Mouse (Mus musculus): ENCODE data around the gene Tmem175.

Gene Tmem175

DNA sequence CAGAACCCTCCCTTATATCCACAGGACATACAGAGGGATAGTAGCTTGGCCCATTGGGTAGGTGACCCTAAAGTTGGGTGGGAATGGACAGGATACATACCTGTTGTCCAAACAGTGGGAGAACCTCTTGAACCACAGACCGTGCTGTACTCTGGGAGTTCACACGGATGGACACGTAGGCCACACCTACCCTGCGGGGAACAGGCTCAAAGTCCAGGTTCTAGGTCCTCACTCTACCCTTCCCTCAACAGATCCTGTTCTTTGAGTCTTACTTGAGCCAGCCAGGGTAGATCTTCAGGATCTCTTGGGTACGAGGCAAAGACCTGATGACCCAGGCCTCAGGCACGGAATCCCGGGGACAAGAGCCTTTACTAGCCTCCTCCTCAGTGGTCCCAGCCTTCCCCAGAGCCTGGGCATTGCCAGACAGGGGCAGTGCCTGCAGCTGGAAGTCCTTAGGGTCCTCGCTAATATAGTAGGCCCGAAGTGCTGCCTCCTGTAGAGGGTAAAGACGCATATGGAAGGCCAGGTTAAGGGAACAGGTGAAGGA, 24.9 kb downstream of the Tmem175 start:
- peak; percentile 30 for DNase-seq (ENCODE audit: low spot score)

GRCm38 (mm10) chr5:108655381-108655780, 25.8 kb downstream of the Tmem175 start:
- DNase-seq (ENCODE audit: low spot score): peak; percentile 27

DNA sequence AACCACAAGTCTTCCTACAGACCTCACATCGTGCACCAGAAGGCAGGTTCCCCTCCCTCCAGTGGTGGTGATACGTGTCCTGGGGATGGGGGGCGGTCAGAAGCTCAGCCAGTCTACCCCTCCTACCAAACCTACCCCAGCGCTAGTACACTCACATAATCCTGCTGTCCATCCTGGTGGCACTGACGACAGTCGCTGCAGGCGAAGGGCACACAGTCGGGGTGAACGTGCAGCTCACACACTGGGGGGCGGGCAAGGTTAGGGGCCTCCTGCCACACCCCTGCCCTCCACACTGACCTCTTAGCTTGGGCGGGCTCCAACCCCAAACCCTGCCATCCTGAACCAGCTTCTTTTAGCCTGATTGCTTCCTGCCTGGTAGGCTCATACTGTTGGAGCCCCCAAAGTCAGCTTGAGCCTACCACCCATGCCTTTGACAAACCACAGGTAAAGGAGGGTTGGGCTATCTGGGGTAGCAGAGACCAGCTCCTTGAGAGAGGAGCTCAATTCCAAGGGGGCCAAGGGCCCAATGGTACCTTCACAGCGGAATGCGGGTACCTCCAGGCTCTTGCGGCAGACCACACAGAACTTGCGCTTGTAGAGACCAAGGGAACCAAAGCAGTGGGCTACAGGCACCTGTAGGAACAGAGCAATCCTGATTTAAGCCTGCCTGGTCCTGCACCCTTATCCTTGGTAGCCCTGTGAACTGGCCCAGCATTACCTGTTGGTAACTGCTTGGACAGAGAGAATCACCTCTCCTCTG, 26.5 kb downstream of the Tmem175 start:
- peak; percentile 36 for DNase-seq (ENCODE audit: low spot score)

DNA sequence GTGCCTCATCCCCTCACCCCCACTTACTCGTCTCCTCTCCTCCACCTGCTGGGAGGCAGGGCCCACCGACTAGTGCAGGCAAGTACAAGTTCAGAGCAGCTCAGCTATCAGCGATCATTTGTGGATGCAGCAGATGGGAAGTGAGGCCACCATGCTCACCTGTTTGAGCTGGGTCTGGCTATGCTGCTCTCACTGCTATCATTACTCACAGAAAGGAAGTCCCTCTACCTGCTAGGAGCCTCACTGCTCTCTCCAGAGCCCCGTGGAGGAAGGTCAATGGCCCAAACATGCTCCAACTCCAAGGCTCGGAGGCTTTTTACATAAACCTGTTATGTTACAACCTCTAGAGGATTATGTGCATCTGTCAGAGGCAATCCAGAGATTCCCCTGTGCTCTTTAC, 27.8 kb downstream of the Tmem175 start:
- no peak for DNase-seq (ENCODE audit: low spot score)

DNA sequence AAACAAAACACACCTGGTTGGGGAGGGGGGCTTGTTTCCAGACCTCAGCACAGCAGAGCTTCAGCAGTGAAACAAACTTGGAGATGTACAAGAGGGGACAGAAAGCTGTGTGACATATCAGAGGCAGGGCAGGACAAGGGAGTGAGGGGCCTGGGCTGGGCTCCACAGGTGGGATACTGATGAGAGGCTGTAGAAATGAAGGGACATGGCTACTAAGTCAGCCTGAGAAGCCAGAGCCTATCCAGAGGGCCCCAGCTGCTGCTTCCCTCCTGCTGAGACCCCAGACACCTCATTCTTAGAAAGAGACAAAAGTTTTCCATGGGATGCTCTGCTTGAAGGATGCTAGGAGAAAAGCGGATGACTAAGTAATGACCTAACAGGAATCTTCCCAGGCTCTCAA, 29.0 kb downstream of the Tmem175 start:
- DNase-seq (ENCODE audit: low spot score): no peak

DNA sequence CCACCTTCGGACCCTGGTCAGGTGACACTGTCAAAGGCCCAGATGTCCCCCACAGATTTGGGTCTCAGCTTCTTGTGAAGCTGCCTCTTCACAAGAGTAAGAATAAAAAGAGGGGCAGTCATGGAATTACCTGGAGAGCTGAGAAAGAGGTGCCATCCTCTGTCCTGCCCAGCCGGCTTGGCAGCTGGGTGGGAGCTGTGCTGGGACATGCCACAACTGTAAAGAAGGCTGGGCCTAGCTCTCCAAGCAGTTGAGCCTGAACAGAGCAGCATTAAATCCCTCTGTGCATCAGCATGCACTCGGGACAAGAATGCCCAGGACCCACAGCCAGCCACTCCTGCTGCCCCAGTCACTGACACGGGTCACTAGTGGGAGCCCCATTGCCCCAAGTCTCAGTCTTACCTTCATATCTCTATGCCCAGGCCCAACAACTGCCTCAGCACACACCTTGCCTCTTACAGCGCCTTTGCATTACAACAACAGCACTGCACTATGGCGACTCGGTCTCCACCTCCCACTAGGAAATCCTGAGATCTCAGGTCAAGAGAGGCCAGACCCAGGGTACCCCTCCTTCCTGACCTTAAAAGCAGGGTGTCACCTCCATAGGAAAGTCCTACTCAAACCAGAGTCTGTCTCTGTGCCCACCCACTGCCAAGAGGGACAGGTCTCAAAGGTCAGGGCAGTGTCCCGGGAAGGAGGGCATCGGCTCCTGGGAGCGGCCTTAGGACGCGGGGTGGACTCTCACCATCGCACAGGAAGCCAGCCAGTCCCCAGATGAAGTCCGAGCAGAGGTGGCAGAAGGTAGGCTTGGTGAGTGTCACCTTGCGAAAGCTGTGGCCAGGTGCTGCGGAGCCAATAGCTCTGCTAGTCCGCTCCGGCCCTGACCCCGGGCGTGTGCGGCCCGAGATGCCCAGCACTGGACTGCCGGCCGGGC, 30.4 kb downstream of the Tmem175 start, which contains the start of gene Idua:
Idua (plus strand) TSS at position 634 of the 934 bp plus-strand sequence.
- no peak for DNase-seq (ENCODE audit: low spot score)

DNA sequence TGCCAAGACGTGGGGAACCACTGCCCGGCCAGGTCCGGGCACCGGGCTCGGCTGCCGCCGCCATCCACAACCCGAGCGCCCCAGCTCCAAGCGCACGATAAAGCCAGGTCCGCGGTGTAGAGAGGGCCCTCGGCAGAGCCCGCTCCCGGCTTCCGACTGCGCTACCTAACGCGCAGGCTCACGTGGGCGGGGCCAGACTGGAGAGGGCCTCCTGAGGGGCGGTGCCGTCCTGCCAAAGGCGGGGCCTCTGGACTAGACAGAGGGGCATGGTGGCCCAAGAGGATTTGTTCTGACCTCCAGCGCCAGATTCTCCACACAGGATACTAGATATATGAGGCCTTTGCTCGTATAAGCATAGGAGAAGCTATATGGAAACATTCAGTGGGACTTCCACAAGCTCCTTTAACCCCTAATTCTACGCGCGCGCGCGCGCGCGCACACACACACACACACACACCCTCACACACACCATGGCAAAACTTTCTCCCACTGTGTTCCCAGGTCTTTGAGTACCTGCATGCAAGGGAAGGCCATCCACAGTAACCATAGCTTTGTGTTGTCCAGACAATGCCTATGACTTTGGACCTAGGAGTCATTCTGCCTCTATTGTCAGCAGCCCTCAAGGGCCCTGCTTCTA, 31.2 kb downstream of the Tmem175 start:
- peak; percentile 97 for DNase-seq (ENCODE audit: low spot score)

DNA sequence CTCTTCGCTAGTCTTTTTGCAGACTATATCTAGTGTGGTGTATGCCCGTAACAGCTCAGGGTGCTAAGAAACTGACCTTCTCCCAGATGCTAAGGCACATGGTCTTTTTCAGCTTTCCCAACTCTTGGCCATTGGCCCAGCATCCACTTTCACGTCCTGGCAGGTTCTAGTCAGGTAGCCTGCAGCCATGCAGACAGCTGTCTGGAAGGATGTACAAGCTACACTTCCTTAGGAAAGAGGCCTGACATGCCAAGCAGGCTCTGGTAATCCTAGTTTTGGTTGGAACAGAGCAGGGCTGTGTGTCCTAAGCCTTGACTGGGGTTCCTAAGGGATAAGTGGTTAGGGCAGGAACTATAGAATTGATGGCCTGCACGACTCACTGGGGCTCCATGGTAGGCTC, 33.2 kb downstream of the Tmem175 start:
- no peak for DNase-seq (ENCODE audit: low spot score)

GRCm38 (mm10) chr5:108665066-108665465, 35.5 kb downstream of the Tmem175 start:
- no peak for DNase-seq (ENCODE audit: low spot score)

- DNase-seq (ENCODE audit: low spot score): no peak
Observed at GRCm38 (mm10) chr5:108667370-108667769, 37.8 kb downstream of the Tmem175 start.

- DNase-seq (ENCODE audit: low spot score): no peak
Observed at GRCm38 (mm10) chr5:108668387-108668932, 38.9 kb downstream of the Tmem175 start.

GRCm38 (mm10) chr5:108668977-108669936, 39.7 kb downstream of the Tmem175 start, which contains the start of gene Dgkq:
Dgkq (minus strand) TSS chr5:108669672.
- DNase-seq (ENCODE audit: low spot score): peak; percentile 88

- no peak for DNase-seq (ENCODE audit: low spot score)
Observed at GRCm38 (mm10) chr5:108669986-108670385, 40.4 kb downstream of the Tmem175 start.

GRCm38 (mm10) chr5:108670785-108671184, 41.2 kb downstream of the Tmem175 start:
- DNase-seq (ENCODE audit: low spot score): peak; percentile 79

- no peak for DNase-seq (ENCODE audit: low spot score)
Observed at GRCm38 (mm10) chr5:108671757-108672156, 42.2 kb downstream of the Tmem175 start.

- no peak for DNase-seq (ENCODE audit: low spot score)
Observed at GRCm38 (mm10) chr5:108674624-108675023, 45.1 kb downstream of the Tmem175 start.

DNA sequence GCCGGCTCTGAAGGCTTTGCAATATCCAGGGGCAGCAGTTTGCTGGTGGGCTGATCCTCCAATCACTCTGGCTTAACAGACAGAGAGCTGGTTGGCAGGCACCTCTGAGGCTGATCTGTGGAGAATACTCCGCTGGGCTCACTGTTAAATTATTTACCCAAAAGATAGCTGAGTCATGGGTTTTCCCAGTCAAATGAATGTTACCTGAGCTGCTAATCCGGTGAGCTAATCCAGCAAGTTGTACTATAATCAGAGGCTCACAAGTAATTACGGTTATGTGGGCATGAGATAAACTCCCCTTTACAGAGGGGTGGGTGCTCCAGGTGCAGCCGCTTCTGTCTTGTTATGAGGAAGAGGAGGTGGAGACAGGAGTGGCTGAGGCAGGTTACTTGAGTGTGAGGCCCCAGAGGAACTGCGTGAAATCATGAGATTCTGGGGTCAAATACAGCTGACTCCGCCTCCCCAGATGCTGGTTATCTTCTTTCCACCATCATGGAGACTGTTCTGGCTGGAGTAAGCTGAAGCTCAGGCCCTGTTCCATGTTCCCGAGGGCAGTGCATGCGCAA, 45.8 kb downstream of the Tmem175 start, which contains the start of gene Slc26a1:
Slc26a1 (minus strand) TSS at position 319 of the 566 bp plus-strand sequence.
- no peak for DNase-seq (ENCODE audit: low spot score)

DNA sequence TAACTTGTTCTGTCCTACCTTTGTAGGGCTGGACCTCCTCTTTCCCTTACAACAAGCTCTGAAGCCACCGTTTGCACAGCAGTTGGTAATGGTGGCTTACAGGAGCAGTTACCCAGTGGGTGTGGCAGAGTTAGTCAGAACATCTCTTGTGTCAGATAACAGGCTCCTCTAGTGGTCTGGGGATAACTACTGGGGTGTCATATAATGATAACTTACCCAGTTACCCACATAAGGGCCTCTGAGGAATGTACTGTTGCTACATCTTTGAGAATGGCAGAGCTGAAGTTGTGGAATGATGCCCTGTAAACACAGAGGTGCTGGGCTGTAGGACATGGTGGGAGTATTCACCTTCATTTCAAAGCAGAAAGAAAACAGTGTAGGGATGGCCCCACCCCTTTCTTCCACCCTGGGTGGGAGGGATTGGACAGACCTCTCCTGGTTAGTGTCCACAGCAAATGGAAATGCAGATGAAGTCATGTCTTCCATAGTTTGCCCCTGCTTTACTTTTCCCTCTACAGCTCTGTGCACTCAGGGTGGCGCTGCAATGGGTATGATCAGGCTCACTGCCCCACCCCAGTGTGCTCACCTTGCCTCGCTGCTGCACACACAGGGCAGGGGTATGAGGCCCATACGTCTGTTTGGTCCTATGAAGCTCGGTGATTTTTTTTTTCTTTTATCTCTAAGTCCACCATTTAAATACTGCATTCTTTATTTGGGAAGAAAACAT, 47.4 kb downstream of the Tmem175 start:
- DNase-seq (ENCODE audit: low spot score): no peak

DNA sequence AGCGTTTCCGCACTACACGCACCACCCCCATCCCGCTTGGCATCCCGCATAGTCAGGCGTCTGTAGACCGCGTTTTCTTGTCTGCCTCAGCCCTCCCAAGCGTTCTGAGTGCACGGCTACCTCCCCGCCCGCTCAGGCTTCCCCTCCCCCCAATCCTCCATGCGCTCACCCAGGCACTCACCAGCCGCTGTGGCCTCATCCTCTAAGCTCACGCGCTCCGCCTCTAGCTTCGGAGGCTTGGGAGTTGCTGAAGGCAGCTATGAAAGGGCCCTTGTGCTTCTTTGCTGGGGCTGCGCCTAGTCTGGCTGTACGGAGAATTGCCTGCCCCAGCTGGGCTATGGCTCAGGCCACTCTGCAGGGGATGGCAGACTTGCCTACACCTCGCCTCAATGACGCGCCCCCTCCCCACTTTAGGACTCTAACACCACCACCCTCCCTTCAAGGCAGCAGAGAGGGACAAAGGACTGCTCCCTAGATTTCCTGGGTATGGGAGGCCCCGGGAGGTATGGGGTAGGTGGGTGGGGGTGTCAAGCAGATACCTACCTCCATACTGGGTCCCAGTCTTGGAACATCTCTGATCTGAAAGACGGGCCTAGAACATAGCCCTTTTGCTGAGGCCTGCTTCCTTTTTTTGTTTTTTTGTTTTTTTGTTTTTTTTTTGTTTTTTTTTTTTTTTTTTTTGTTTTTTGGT, 48.2 kb downstream of the Tmem175 start:
- peak; percentile 83 for DNase-seq (ENCODE audit: low spot score)
